Mouse (Mus musculus): ENCODE results near the gene Pdcd7. TPM values are rescaled to one million over a fixed set of nuclear protein-coding genes. Genes with fewer than 3 reads are reported as not detected.

Pdcd7 gene
- polyA plus RNA-seq, 1 experiment from 2014 or later, result 4.4 TPM

DNA sequence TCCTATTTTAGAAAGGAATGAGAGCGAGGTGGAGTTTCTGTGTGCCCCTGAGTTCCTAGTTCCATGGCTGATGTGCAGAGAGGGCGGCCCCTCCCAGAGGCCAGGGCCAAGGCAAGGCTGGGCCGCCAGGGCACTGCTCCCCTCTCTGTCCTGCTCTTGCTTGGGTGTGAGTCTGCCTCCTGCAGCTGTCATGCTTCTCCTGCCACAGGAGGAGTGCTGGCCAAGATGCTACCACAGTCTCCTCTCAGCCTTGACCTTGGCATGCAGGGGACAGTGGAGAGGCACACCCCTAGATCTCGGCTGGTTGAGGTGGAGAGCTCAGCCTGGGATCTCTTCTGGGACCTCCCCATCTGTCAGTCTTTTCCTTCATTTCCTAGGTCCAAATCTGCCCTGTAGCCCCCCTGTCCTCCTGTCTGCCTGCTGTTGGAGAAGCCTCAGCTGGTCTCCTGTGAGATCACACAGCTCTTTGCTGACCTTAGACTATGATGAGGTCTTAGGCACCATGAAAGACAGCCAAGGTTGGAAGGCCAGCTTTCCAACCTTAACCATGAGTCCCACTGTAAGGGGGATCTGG is 35.2 kb downstream of the Pdcd7 start:
- H3K9me3 ChIP-seq (ENCODE audit: low read length), result no peaks in the 10 kb centered on the region
- H3K9ac ChIP-seq (replicated peaks), result no peak overlapping the region
- no peak overlapping the region for H3K4me2 ChIP-seq (ENCODE audit: low read depth, low read length)
- no peaks in the 10 kb centered on the region for H3K4me1 ChIP-seq (ENCODE audit: insufficient read depth)
- TF ChIP-seq CTCF (IDR thresholded peaks at IDR 0.05; ENCODE audit: low read depth) (no peak), EP300 (IDR thresholded peaks at IDR 0.05; ENCODE audit: low read depth) (no peak)
- WGBS (ENCODE audit: insufficient replicate concordance), result 78% methylated on average over 4 of the region's 4 CpGs
- no peaks in the 10 kb centered on the region for H3K27me3 ChIP-seq (ENCODE audit: insufficient read depth, low read length)
- no peak overlapping the region for H3K27ac ChIP-seq (ENCODE audit: low read depth)
- H3K36me3 ChIP-seq (replicated peaks; ENCODE audit: insufficient read depth, low read length), result no peaks in the 10 kb centered on the region
- DNase-seq (no peak), ATAC-seq (no peak)
- H3K4me3 ChIP-seq (ENCODE audit: low read depth, low read length), result no peak overlapping the region

DNA sequence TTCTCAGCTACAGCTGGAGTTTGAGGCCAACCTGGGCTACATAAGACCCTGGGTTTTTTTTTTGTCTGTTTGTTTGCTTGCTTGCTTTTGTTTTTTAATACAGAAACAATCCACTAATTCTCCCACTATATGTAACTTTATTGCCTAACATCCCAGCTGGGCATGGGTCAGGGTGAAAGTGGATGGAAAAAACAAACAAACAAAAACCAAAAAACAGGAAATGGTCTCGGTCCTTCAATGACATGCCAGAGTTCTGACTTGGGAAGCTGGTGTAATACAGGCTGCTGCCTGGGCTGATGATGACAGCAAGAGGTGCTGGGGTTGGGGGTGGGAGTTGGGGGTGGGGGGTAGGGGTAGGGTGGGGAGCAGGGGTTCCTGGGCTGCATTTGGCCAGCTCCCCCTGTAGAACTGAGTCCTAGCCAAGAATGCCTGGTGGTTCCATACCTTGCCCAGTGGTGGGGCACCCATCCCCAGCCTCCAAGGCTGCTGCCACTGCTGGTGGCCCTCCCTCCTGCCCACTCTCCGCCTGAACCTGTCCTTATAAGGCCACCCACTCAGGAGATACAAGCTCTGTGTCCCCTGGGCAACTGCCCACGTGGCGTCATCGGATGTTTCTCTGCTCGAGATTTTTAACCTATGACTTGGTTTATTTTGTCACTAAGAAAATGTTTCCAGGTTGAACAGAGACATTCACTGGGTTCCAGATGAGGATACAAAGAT is 36.3 kb downstream of the Pdcd7 start:
- no peak overlapping the region for H3K4me3 ChIP-seq (ENCODE audit: low read depth, low read length)
- H3K27ac ChIP-seq (ENCODE audit: low read depth), result no peak overlapping the region
- H3K4me2 ChIP-seq (ENCODE audit: low read depth, low read length), result no peak overlapping the region
- no peaks in the 10 kb centered on the region for H3K9me3 ChIP-seq (ENCODE audit: low read length)
- H3K36me3 ChIP-seq (replicated peaks; ENCODE audit: insufficient read depth, low read length), result no peaks in the 10 kb centered on the region
- WGBS (ENCODE audit: insufficient replicate concordance), result 65% methylated on average over 6 of the region's 6 CpGs
- no peak for DNase-seq
- no peaks in the 10 kb centered on the region for H3K27me3 ChIP-seq (ENCODE audit: insufficient read depth, low read length)
- no peaks in the 10 kb centered on the region for H3K4me1 ChIP-seq (ENCODE audit: insufficient read depth)
- no peak for TF ChIP-seq EP300 (IDR thresholded peaks at IDR 0.05; ENCODE audit: low read depth)
- no peak for TF ChIP-seq CTCF (IDR thresholded peaks at IDR 0.05; ENCODE audit: low read depth)
- H3K9ac ChIP-seq (replicated peaks), result no peak overlapping the region
- no peak for ATAC-seq

DNA sequence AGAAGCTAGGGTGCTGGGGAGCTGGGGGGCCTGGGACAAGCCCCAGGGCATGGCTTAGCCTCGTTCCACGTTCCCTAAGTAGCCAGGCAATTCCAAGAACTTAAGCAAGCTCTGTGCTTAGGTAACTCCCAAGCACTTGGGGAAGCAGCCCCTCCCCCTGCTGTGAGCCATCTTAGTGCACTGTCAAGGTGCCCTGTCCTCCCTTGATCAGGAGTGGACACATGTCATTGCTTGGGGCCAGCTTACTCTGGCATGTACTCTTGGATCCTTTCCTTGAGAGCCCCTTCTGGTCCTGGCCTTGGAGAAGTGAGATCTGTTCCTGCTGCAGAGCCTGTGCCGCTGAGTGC is 36.8 kb downstream of the Pdcd7 start:
- no peaks in the 10 kb centered on the region for H3K4me1 ChIP-seq (ENCODE audit: insufficient read depth)
- no peak overlapping the region for H3K9ac ChIP-seq (replicated peaks)
- no peak overlapping the region for H3K4me2 ChIP-seq (ENCODE audit: low read depth, low read length)
- no peak overlapping the region for H3K4me3 ChIP-seq (ENCODE audit: low read depth, low read length)
- DNase-seq, result no peak
- WGBS (ENCODE audit: insufficient replicate concordance), result 56% methylated on average over 3 of the region's 3 CpGs
- H3K27ac ChIP-seq (ENCODE audit: low read depth), result no peak overlapping the region
- ATAC-seq, result no peak
- TF ChIP-seq CTCF (IDR thresholded peaks at IDR 0.05; ENCODE audit: low read depth) (no peak), EP300 (IDR thresholded peaks at IDR 0.05; ENCODE audit: low read depth) (no peak)
- H3K27me3 ChIP-seq (ENCODE audit: insufficient read depth, low read length), result no peaks in the 10 kb centered on the region
- H3K9me3 ChIP-seq (ENCODE audit: low read length), result no peaks in the 10 kb centered on the region
- H3K36me3 ChIP-seq (replicated peaks; ENCODE audit: insufficient read depth, low read length), result no peaks in the 10 kb centered on the region

DNA sequence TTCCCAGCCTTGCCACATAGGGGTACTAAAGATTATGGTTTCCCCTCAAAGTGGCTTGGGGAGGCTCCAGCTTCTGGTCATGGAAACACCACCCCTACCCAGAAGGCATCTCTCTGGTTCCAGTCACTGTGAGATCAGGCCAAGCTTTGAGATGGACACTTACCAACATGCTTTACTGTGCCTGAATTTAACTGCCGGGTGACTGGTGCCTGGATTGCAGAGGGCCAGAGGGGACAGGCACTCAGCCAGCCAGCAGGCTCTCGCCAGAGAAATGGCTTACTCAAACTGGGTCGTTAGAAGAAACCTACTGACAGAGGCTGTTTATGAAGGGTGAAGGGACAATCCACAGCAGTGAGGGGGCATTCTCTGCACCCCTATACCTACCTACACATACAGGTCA is 38.4 kb downstream of the Pdcd7 start:
- TF ChIP-seq CTCF (IDR thresholded peaks at IDR 0.05; ENCODE audit: low read depth), result no peak
- TF ChIP-seq EP300 (IDR thresholded peaks at IDR 0.05; ENCODE audit: low read depth), result no peak
- Histone ChIP-seq H3K4me3 (ENCODE audit: low read depth, low read length) (no peak overlapping the region), H3K9me3 (ENCODE audit: low read length) (no peaks in the 10 kb centered on the region), H3K4me2 (ENCODE audit: low read depth, low read length) (no peak overlapping the region), H3K9ac (replicated peaks) (no peak overlapping the region), H3K36me3 (replicated peaks; ENCODE audit: insufficient read depth, low read length) (no peaks in the 10 kb centered on the region), H3K27me3 (ENCODE audit: insufficient read depth, low read length) (no peaks in the 10 kb centered on the region), H3K4me1 (ENCODE audit: insufficient read depth) (no peaks in the 10 kb centered on the region), H3K27ac (ENCODE audit: low read depth) (no peak overlapping the region)
- ATAC-seq (no peak), DNase-seq (no peak)
- WGBS (ENCODE audit: insufficient replicate concordance), result 58% methylated on average over 3 of the region's 3 CpGs

DNA sequence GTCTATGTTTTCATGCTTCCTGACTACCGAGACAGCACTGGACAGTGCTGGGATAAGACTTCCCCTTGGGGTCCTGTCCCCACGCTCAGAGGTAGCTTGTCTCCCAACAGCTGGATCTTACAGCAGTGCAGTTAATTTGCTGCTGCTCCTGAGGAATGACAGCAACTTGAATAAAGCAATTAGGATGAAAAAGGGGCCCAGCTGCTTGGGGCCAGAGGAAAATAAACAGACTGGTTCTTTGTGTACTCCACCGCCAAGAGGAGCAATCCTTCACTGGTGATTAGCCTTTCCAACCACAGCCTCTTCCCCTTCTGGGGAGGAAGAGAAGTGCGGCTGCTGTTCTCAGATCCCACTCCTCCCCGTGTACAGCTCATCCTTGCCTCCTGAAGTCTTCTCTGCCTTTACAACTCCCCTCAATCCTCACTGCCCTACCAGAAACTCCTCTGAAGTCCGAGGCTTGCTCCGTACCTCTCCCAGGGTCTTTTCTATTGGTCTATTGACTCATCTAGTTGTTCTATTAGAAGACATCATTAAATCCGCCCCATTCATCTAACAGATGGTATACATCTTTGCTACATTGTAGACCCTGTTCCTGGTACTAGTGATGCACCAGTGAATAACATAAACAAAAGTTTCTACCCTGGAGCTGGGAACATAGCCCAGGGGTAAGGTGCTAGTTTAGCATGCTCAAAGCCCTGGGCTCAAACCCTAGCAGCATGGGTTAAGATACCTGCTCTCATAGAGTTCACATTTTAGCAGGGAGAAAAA is 40.7 kb downstream of the Pdcd7 start:
- ATAC-seq (no peak), DNase-seq (no peak)
- Histone ChIP-seq H3K27me3 (ENCODE audit: insufficient read depth, low read length) (peaks cover 17% of the 10 kb centered on the region), H3K9ac (replicated peaks) (no peak overlapping the region), H3K9me3 (ENCODE audit: low read length) (no peaks in the 10 kb centered on the region), H3K27ac (ENCODE audit: low read depth) (no peak overlapping the region), H3K4me1 (ENCODE audit: insufficient read depth) (peaks cover 9% of the 10 kb centered on the region), H3K36me3 (replicated peaks; ENCODE audit: insufficient read depth, low read length) (no peaks in the 10 kb centered on the region), H3K4me2 (ENCODE audit: low read depth, low read length) (no peak overlapping the region), H3K4me3 (ENCODE audit: low read depth, low read length) (no peak overlapping the region)
- TF ChIP-seq EP300 (IDR thresholded peaks at IDR 0.05; ENCODE audit: low read depth) (no peak), CTCF (IDR thresholded peaks at IDR 0.05; ENCODE audit: low read depth) (0 out of 2 replicates have a peak, but pooled peaks have one; percentile 15)
- 31% methylated on average over 8 of the region's 8 CpGs for WGBS (ENCODE audit: insufficient replicate concordance)

All from liver, postnatal 0 days (tissue).